Mouse (Mus musculus) thymus, postnatal 0 days (tissue): ENCODE measurements around the gene Zfp770. TPM values are rescaled to one million over a fixed set of nuclear protein-coding genes. Genes with fewer than 3 reads are reported as not detected.
A peak's percentile ranks its signal among the peaks of the same experiment; 100 is the strongest.

Experiments
- DNase-seq: peaks from one replicate; pipeline ENCODE4 v3.0.0-alpha.2; 2015; ENCODE audit warnings: low spot score
- microRNA-seq: library from miRNA; unstranded; fragments of <30 nt; microRNA quantifications from one replicate; pipeline ENCODE4, GENCODE M21; 2016; ENCODE audit warnings: borderline number of aligned reads
- polyA plus RNA-seq: library from polyadenylated mRNA; unstranded; fragments of >200 nt; fragmentation: Nextera tagmentation; extraction: Ambion mirVana; gene quantifications from 2 replicates; pipeline ENCODE4 v1.2.1, GENCODE M21; 2015

Gene Zfp770
- polyA plus RNA-seq, 1 experiment from 2014 or later, result 7.5 TPM

DNA sequence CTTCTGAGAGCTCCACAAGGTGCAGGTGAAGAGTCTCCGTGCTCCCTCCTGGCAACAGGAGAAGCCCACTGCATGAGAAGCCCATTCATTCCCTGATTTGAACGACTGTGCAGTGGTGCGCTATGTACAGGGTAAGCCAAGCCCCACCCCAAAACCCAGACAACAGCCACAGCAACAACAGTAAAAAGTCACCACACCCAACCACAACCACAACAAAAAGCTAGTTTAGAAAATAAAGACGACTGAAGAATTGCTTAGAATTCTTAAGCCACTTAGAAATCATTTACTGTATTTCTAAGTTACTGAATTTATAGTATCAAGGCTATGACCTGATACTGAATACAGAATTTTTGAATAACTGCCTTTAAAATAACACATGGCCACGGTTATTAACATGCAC is 56.4 kb downstream of the Zfp770 start:
- peak; percentile 76 for DNase-seq

- DNase-seq, result no peak
These were observed 57.4 kb downstream of the Zfp770 start for GRCm38 (mm10) chr2:114143842-114144241.

Small RNA genes lying within 50 kb of the gene (microRNA-seq; reads per million reads assigned to microRNA genes)
- not detected for gene Mir7002

Other genes starting within 250 kb of the Zfp770 start
- gene Gjd2, start 187.8 kb downstream of the Zfp770 start, polyA plus RNA-seq, result not detected in 2 replicates
- gene Actc1, start 147.9 kb downstream of the Zfp770 start, polyA plus RNA-seq, result 5.5 and 6.2 TPM in 2 replicates
- 53.7 and 56.7 TPM in 2 replicates for gene Aqr, start 14.4 kb downstream of the Zfp770 start, polyA plus RNA-seq